Mouse (Mus musculus): ENCODE results near the gene Syt2. TPM values are rescaled to one million over a fixed set of nuclear protein-coding genes. Genes with fewer than 3 reads are reported as not detected.

Syt2 gene
- polyA plus RNA-seq, 1 experiment, result 1.1 TPM

- Histone ChIP-seq H3K36me3 (ENCODE audit: control insufficient read depth, insufficient read depth, low read length) (no peaks in the 10 kb centered on the region), H3K4me1 (ENCODE audit: control insufficient read depth, insufficient read depth, low read length) (no peaks in the 10 kb centered on the region), H3K4me3 (ENCODE audit: insufficient read depth, low read depth, low read length) (no peak overlapping the region), H3K27me3 (replicated peaks; ENCODE audit: control insufficient read depth, insufficient read depth, low read length) (no peaks in the 10 kb centered on the region), H3K27ac (ENCODE audit: insufficient read depth, low read depth, low read length) (no peak overlapping the region)
- 30% methylated on average over 7 of the region's 7 CpGs for WGBS
- peak; percentile 20 for DNase-seq
- no peak for TF ChIP-seq POLR2A (IDR thresholded peaks at IDR 0.05; ENCODE audit: low read depth, low read length)
Measured at GRCm38 (mm10) chr1:134660163-134660562, 13.7 kb downstream of the Syt2 start.

GRCm38 (mm10) chr1:134671234-134672070 is 25.0 kb downstream of the Syt2 start:
- Histone ChIP-seq H3K36me3 (ENCODE audit: control insufficient read depth, insufficient read depth, low read length) (no peaks in the 10 kb centered on the region), H3K4me1 (ENCODE audit: control insufficient read depth, insufficient read depth, low read length) (no peaks in the 10 kb centered on the region), H3K4me3 (ENCODE audit: insufficient read depth, low read depth, low read length) (no peak overlapping the region), H3K27me3 (replicated peaks; ENCODE audit: control insufficient read depth, insufficient read depth, low read length) (no peaks in the 10 kb centered on the region), H3K27ac (ENCODE audit: insufficient read depth, low read depth, low read length) (no peak overlapping the region)
- DNase-seq, result no peak
- 72% methylated on average over 10 of the region's 10 CpGs for WGBS
- TF ChIP-seq POLR2A (IDR thresholded peaks at IDR 0.05; ENCODE audit: low read depth, low read length), result no peak
- TF ChIP-seq CTCF (conservative IDR thresholded peaks at IDR 0.05; ENCODE audit: insufficient read depth, insufficient read length, low read depth, low read length), result no peak

- H3K27ac ChIP-seq (ENCODE audit: insufficient read depth, low read depth, low read length), result no peak overlapping the region
- H3K4me3 ChIP-seq (ENCODE audit: insufficient read depth, low read depth, low read length), result no peak overlapping the region
- TF ChIP-seq POLR2A (IDR thresholded peaks at IDR 0.05; ENCODE audit: low read depth, low read length) (no peak), CTCF (conservative IDR thresholded peaks at IDR 0.05; ENCODE audit: insufficient read depth, insufficient read length, low read depth, low read length) (peak; percentile 44)
- DNase-seq, result no peak
- H3K36me3 ChIP-seq (ENCODE audit: control insufficient read depth, insufficient read depth, low read length), result no peaks in the 10 kb centered on the region
- WGBS, result 13% methylated on average over 1 of the region's 1 CpGs
- no peaks in the 10 kb centered on the region for H3K4me1 ChIP-seq (ENCODE audit: control insufficient read depth, insufficient read depth, low read length)
- H3K27me3 ChIP-seq (replicated peaks; ENCODE audit: control insufficient read depth, insufficient read depth, low read length), result no peaks in the 10 kb centered on the region
Measured at GRCm38 (mm10) chr1:134674312-134674711, 27.8 kb downstream of the Syt2 start.

GRCm38 (mm10) chr1:134679445-134679844 is 33.0 kb downstream of the Syt2 start:
- H3K27me3 ChIP-seq (replicated peaks; ENCODE audit: control insufficient read depth, insufficient read depth, low read length), result no peaks in the 10 kb centered on the region
- no peaks in the 10 kb centered on the region for H3K4me1 ChIP-seq (ENCODE audit: control insufficient read depth, insufficient read depth, low read length)
- H3K27ac ChIP-seq (ENCODE audit: insufficient read depth, low read depth, low read length), result no peak overlapping the region
- H3K4me3 ChIP-seq (ENCODE audit: insufficient read depth, low read depth, low read length), result no peak overlapping the region
- WGBS, result 75% methylated on average over 4 of the region's 4 CpGs
- no peaks in the 10 kb centered on the region for H3K36me3 ChIP-seq (ENCODE audit: control insufficient read depth, insufficient read depth, low read length)
- TF ChIP-seq CTCF (conservative IDR thresholded peaks at IDR 0.05; ENCODE audit: insufficient read depth, insufficient read length, low read depth, low read length) (no peak), POLR2A (IDR thresholded peaks at IDR 0.05; ENCODE audit: low read depth, low read length) (no peak)
- peak; percentile 5 for DNase-seq

GRCm38 (mm10) chr1:134680617-134681016 is 34.1 kb downstream of the Syt2 start:
- TF ChIP-seq POLR2A (IDR thresholded peaks at IDR 0.05; ENCODE audit: low read depth, low read length), result no peak
- TF ChIP-seq CTCF (conservative IDR thresholded peaks at IDR 0.05; ENCODE audit: insufficient read depth, insufficient read length, low read depth, low read length), result no peak
- no peaks in the 10 kb centered on the region for H3K36me3 ChIP-seq (ENCODE audit: control insufficient read depth, insufficient read depth, low read length)
- H3K27ac ChIP-seq (ENCODE audit: insufficient read depth, low read depth, low read length), result no peak overlapping the region
- no peak overlapping the region for H3K4me3 ChIP-seq (ENCODE audit: insufficient read depth, low read depth, low read length)
- 35% methylated on average over 6 of the region's 6 CpGs for WGBS
- no peak for DNase-seq
- no peaks in the 10 kb centered on the region for H3K27me3 ChIP-seq (replicated peaks; ENCODE audit: control insufficient read depth, insufficient read depth, low read length)
- H3K4me1 ChIP-seq (ENCODE audit: control insufficient read depth, insufficient read depth, low read length), result no peaks in the 10 kb centered on the region

GRCm38 (mm10) chr1:134682460-134682859 is 36.0 kb downstream of the Syt2 start:
- TF ChIP-seq CTCF (conservative IDR thresholded peaks at IDR 0.05; ENCODE audit: insufficient read depth, insufficient read length, low read depth, low read length), result no peak
- TF ChIP-seq POLR2A (IDR thresholded peaks at IDR 0.05; ENCODE audit: low read depth, low read length), result no peak
- Histone ChIP-seq H3K4me1 (ENCODE audit: control insufficient read depth, insufficient read depth, low read length) (no peaks in the 10 kb centered on the region), H3K27ac (ENCODE audit: insufficient read depth, low read depth, low read length) (no peak overlapping the region), H3K27me3 (replicated peaks; ENCODE audit: control insufficient read depth, insufficient read depth, low read length) (no peaks in the 10 kb centered on the region), H3K36me3 (ENCODE audit: control insufficient read depth, insufficient read depth, low read length) (no peaks in the 10 kb centered on the region), H3K4me3 (ENCODE audit: insufficient read depth, low read depth, low read length) (no peak overlapping the region)
- 51% methylated on average over 9 of the region's 9 CpGs for WGBS
- DNase-seq, result no peak

- Histone ChIP-seq H3K4me3 (ENCODE audit: insufficient read depth, low read depth, low read length) (no peak overlapping the region), H3K27me3 (replicated peaks; ENCODE audit: control insufficient read depth, insufficient read depth, low read length) (no peaks in the 10 kb centered on the region), H3K4me1 (ENCODE audit: control insufficient read depth, insufficient read depth, low read length) (no peaks in the 10 kb centered on the region), H3K27ac (ENCODE audit: insufficient read depth, low read depth, low read length) (no peak overlapping the region), H3K36me3 (ENCODE audit: control insufficient read depth, insufficient read depth, low read length) (no peaks in the 10 kb centered on the region)
- DNase-seq, result no peak
- TF ChIP-seq CTCF (conservative IDR thresholded peaks at IDR 0.05; ENCODE audit: insufficient read depth, insufficient read length, low read depth, low read length) (no peak), POLR2A (IDR thresholded peaks at IDR 0.05; ENCODE audit: low read depth, low read length) (no peak)
- 45% methylated on average over 4 of the region's 4 CpGs for WGBS
Measured at GRCm38 (mm10) chr1:134686834-134687421, 40.5 kb downstream of the Syt2 start.

Data from kidney, adult 2 months (tissue).